Mouse (Mus musculus) stomach, embryonic 14.5 days (tissue): ENCODE data around the gene Traf4. TPM values are rescaled to one million over a fixed set of nuclear protein-coding genes. Genes with fewer than 3 reads are reported as not detected.
A peak's percentile ranks its signal among the peaks of the same experiment; 100 is the strongest.

ENCODE experiments used
- ATAC-seq: fragments of 200-750 bp; cut with Nextera tagmentation; 2 replicates; pipeline ENCODE4 v1.8.0; 2017; ENCODE audit warnings: low read depth, moderate TSS enrichment; ENCODE audit not compliant: insufficient number of reproducible peaks, insufficient read depth, low FRiP score
- H3K27ac ChIP-seq: fragments of 300-500 bp; sonication (generic); 2 replicates; pipeline ENCODE4 v1.5.1; 2014; ENCODE audit warnings: mild to moderate bottlenecking, low read length, moderate library complexity, mixed read lengths
- H3K27me3 ChIP-seq: fragments of 300-500 bp; sonication (generic); 2 replicates; pipeline ENCODE4 v1.6.1; 2014; ENCODE audit warnings: low read length, control low read depth, mixed read lengths; ENCODE audit not compliant: control insufficient read depth, insufficient read depth
- H3K36me3 ChIP-seq: fragments of 300-500 bp; sonication (generic); 2 replicates; pipeline ENCODE4 v1.6.1; 2014; ENCODE audit warnings: mild to moderate bottlenecking, control low read depth, low read length, moderate library complexity, mixed read lengths; ENCODE audit not compliant: control insufficient read depth, insufficient read depth
- H3K4me1 ChIP-seq: fragments of 300-500 bp; sonication (generic); 2 replicates; pipeline ENCODE4 v1.6.1; 2014; ENCODE audit warnings: low read length, control low read depth, mixed read lengths; ENCODE audit not compliant: control insufficient read depth, insufficient read depth
- H3K4me2 ChIP-seq: fragments of 300-500 bp; sonication (generic); replicated peaks from 2 replicates; pipeline ENCODE4 v1.6.1; 2014; ENCODE audit warnings: low read depth, low read length, control low read depth
- H3K4me3 ChIP-seq: fragments of 300-500 bp; sonication (generic); 2 replicates; pipeline ENCODE4 v1.5.1; 2014; ENCODE audit warnings: low read depth, low read length, control low read depth
- H3K9ac ChIP-seq: fragments of 300-500 bp; sonication (generic); replicated peaks from 2 replicates; pipeline ENCODE4 v1.6.1; 2014; ENCODE audit warnings: low read depth, mild to moderate bottlenecking, control low read depth, low read length, moderate library complexity, mixed read lengths
- H3K9me3 ChIP-seq: fragments of 300-500 bp; sonication (generic); 2 replicates; pipeline ENCODE4 v1.6.1; 2016; ENCODE audit warnings: low read depth, low read length, control low read depth; ENCODE audit not compliant: control insufficient read depth
- WGBS: fragments of 180-500 bp; shearing (Covaris S2); extraction: QIAGEN DNeasy Blood & Tissue Kit; methylation state at CpG from one replicate; pipeline ENCODE4 v1.1.7; 2014; 5-methylcytosine and 5-hydroxymethylcytosine counted together
- polyA plus RNA-seq: library from polyadenylated mRNA; unstranded; fragments of >200 nt; fragmentation: Nextera tagmentation; extraction: Ambion mirVana; gene quantifications from 2 replicates; pipeline ENCODE4 v1.2.1, GENCODE M21; 2014

Traf4 gene
- polyA plus RNA-seq, 1 experiment from 2014 or later: 53.5 TPM

GRCm38 (mm10) chr11:78178859-78179437 lies 13.6 kb upstream of the Traf4 start:
- under 1% methylated on average over 29 of the region's 29 CpGs for WGBS
- 0 out of 2 replicates have a peak, but pooled peaks have one; percentile 1 for ATAC-seq

DNA sequence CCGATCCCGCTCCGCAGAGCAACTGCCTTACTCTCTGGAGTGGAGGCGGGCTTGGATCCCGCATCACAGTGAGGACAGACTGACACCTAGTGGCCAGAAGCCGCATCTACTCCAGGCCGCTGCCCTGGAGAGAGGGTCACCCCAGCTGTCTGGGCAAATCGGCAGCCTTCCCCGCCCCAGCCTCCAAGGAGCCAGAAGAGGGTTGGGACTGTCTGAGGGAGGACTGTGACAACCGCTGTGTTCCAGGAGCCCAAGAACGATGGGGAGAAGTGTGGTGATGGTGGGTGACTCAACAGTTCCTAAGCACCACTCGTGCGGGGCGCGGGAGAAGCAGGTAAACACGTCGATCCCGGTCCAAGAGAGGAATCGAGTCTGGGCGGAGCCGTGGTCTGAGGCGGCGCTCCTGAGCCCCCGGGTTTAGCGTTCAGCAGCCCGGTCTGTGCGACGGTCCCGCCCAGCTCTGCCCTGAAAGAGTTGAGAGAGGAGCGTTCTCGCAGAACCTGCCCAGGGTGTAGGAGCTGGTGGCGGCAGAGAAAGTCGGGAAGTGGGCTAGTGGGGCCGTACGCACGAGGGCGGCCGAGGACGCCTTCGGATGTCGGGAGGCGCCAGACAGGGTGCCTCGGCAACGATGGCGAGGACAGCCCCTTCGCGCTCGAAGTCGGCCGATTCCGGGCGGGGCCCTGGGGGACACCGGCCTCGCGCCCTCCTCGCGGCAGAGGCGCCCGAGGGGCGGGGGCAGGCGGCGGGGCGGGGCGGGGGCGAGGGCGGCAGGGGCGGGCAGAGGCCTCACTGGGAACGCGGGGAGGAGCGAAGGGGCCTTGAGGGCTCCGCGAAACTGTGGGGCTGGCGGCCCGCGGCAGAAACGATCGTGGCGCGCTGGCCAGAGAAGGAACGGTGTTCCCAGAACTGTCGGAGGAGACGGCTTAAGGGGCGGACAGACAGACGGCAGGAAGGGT lies 12.8 kb upstream of the Traf4 start:
- under 1% methylated on average over 75 of the region's 84 CpGs for WGBS
- Histone ChIP-seq H3K36me3 (peaks cover 23% of the 10 kb centered on the region), H3K4me2 (peak overlapping the region; percentile 94), H3K27me3 (no peaks in the 10 kb centered on the region), H3K9me3 (no peaks in the 10 kb centered on the region), H3K27ac (peak overlapping the region; percentile 98), H3K9ac (peak overlapping the region; percentile 69), H3K4me1 (peaks cover 40% of the 10 kb centered on the region), H3K4me3 (peak overlapping the region; percentile 56)
- peak; percentile 86 for ATAC-seq

More at GRCm38 (mm10) chr11:78178859-78179437, 13.6 kb upstream of the Traf4 start:
- peak overlapping the region; percentile 94 for H3K4me2 ChIP-seq
- peak overlapping the region; percentile 69 for H3K9ac ChIP-seq
- H3K27me3 ChIP-seq: no peaks in the 10 kb centered on the region
- H3K27ac ChIP-seq: peak overlapping the region; percentile 98
- H3K4me1 ChIP-seq: peaks cover 40% of the 10 kb centered on the region
- peaks cover 23% of the 10 kb centered on the region for H3K36me3 ChIP-seq
- H3K4me3 ChIP-seq: peak overlapping the region; percentile 56
- no peaks in the 10 kb centered on the region for H3K9me3 ChIP-seq

GRCm38 (mm10) chr11:78177437-78177836 lies 12.0 kb upstream of the Traf4 start:
- peak overlapping the region; percentile 56 for H3K4me3 ChIP-seq
- H3K4me1 ChIP-seq: peaks cover 40% of the 10 kb centered on the region
- peak overlapping the region; percentile 98 for H3K27ac ChIP-seq
- H3K9ac ChIP-seq: peak overlapping the region; percentile 69; the same call in 1 of the 2 replicates
- H3K4me2 ChIP-seq: peak overlapping the region; percentile 94
- WGBS: under 1% methylated on average over 10 of the region's 10 CpGs
- no peaks in the 10 kb centered on the region for H3K27me3 ChIP-seq
- no peaks in the 10 kb centered on the region for H3K9me3 ChIP-seq
- peak; percentile 20; the same call in 1 of the 2 replicates for ATAC-seq
- H3K36me3 ChIP-seq: peaks cover 30% of the 10 kb centered on the region

DNA sequence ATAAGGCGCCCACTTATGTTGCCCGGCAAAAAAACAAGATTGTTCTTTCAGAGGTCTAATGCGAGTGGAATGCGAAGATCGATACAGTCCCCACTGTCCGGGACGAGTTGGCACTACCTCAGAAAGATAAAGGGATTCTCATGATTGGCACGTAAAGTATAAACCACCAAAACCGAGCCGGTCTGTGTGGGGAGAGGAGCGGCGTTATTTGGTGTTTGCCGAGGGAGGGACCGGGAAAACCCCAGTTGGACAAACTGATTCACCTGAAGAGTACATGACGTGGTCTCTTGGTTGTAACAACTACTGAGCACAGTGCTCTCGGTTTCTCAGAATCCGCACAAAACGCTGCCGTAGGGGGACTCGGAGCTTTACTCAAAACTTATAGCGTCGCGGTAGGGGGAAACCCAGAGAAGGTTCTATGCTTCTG lies 11.5 kb upstream of the Traf4 start:
- ATAC-seq: no peak
- Histone ChIP-seq H3K9ac (peak overlapping the region; percentile 69), H3K36me3 (peaks cover 27% of the 10 kb centered on the region), H3K27me3 (no peaks in the 10 kb centered on the region), H3K9me3 (no peaks in the 10 kb centered on the region), H3K4me1 (peaks cover 34% of the 10 kb centered on the region), H3K4me2 (peak overlapping the region; percentile 94), H3K4me3 (peak overlapping the region; percentile 56), H3K27ac (peak overlapping the region; percentile 98)
- under 1% methylated on average over 23 of the region's 23 CpGs for WGBS

DNA sequence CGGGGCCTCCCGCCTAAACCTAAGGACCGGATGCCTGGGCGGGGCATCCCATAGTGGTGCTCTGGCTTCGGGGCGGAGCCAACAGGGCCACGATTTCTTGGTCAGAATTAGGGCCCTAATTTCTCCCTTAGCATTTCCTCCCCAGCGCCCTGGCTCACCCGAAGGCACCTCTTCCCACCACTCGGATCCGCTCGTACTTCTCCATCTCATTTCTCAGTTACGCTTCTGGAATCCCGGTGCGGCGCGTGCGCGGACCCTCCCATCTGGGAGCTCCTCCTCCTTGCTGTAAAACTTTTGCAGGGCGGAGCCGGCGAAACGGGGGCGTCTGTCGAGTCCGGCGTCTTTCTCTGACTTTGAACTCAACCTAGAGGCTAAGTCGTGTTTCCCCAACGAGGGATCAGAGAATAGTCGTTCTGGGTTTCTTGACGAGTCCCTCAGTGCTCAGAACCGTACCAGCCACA lies 11.0 kb upstream of the Traf4 start, which contains the start of the genes Nek8 and Tlcd1:
Gene Nek8, minus strand, starts transcription at position 274 of the 461 bp plus-strand sequence.
Gene Tlcd1, plus strand, starts transcription at position 310 of the 461 bp plus-strand sequence.
- Histone ChIP-seq H3K4me2 (peak within 1 kb of the TSS; percentile 94), H3K36me3 (peaks cover 22% of the 10 kb centered on the region), H3K27ac (peak within 1 kb of the TSS; percentile 98), H3K4me1 (peaks cover 30% of the 10 kb centered on the region), H3K27me3 (no peaks in the 10 kb centered on the region), H3K9ac (peak within 1 kb of the TSS; percentile 69), H3K4me3 (peak within 1 kb of the TSS; percentile 56), H3K9me3 (no peaks in the 10 kb centered on the region)
- WGBS: under 1% methylated on average over 32 of the region's 32 CpGs
- peak; percentile 64 for ATAC-seq

DNA sequence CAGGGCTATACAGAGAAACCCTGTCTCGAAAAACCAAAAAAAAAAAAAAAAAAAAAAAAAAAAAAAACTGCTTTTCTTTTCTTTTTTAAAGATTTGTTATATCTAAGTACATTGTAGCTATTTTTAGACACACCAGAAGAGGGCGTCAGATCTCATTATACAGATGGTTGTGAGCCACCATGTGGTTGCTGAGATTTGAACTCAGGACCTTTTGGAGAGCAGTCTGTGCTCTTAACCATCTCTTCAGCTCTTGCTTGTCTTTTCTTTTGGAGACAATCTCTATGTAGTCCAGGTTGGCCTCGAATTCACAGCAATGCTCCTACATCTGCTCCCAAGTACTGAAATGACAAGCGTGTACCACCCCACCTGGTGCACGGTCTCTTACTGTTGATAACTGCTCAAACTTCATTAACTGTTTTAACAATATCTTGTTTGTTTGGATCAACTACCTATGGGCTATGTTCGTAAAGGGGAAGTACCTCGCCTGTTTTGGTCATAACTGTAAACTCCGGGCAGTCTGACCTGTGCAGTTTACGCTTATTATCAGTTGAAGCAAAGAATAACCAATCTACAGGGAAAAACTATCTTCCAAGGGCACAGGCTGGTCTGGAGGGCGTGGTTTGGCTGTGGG lies 10.5 kb upstream of the Traf4 start:
- Histone ChIP-seq H3K4me3 (peak overlapping the region; percentile 56), H3K27ac (peak overlapping the region; percentile 98), H3K9me3 (no peaks in the 10 kb centered on the region), H3K36me3 (peaks cover 16% of the 10 kb centered on the region), H3K4me2 (peak overlapping the region; percentile 94), H3K4me1 (peaks cover 26% of the 10 kb centered on the region), H3K27me3 (no peaks in the 10 kb centered on the region), H3K9ac (peak overlapping the region; percentile 69)
- WGBS: 1% methylated on average over 9 of the region's 10 CpGs
- no peak for ATAC-seq

DNA sequence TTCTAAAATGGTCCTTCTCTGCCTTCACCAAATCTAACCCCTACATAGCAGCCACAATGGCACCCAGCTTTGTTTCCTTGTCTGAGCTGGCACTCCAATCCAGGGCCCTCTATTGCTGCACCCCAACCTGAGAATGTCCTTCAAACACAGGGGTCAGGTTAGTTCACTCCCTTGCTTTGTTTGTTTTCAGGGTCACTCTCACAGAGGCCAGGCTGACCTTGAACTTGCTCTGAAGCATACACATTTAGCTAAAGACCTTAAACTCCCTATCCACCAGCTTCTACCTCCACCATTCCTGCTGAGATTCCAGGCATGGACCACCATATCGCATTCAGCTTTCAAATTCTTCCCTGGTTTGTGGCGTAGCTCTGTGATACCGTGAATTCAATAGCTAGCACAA lies 9.1 kb upstream of the Traf4 start:
- no peak overlapping the region for H3K27ac ChIP-seq

More for the DNA sequence above, 9.1 kb upstream of the Traf4 start:
- Histone ChIP-seq H3K36me3 (peaks cover 8% of the 10 kb centered on the region; the same call in 1 of the 2 replicates), H3K9me3 (no peaks in the 10 kb centered on the region), H3K4me3 (no peak overlapping the region), H3K9ac (no peak overlapping the region), H3K27me3 (no peaks in the 10 kb centered on the region), H3K4me2 (no peak overlapping the region), H3K4me1 (peaks cover 12% of the 10 kb centered on the region; the same call in 1 of the 2 replicates)
- ATAC-seq: no peak
- WGBS: 71% methylated on average over 3 of the region's 3 CpGs
